Mouse (Mus musculus): ENCODE data around the gene Zfp51.

GRCm38 (mm10) chr17:21449669-21450068 lies 505 bp upstream of the Zfp51 start:
- TF ChIP-seq POLR2A (IDR thresholded peaks at IDR 0.05; ENCODE audit: extremely low read depth, insufficient read depth, low read length) (no peak), CTCF (IDR thresholded peaks at IDR 0.05; ENCODE audit: extremely low read depth, insufficient read depth, low read length) (peak; percentile 44; the same call in 1 of the 2 replicates)

Measured in cortical plate, adult 2 months (tissue).